Mouse (Mus musculus) forebrain, embryonic 14.5 days (tissue): ENCODE results near the gene Eif1ad. TPM values are rescaled to one million over a fixed set of nuclear protein-coding genes. Genes with fewer than 3 reads are reported as not detected.
"Not testable (repeated sequence)": the region's sequence is repeated elsewhere in the genome, so short reads cannot be mapped to it uniquely, and the experiment has no call there.

Experiments used
- ATAC-seq: fragments of 200-750 bp; cut with Nextera tagmentation; 2 replicates; pipeline ENCODE4 v1.8.0; 2017; ENCODE audit warnings: mild to moderate bottlenecking, moderate library complexity
- DNase-seq: peaks from one replicate; pipeline ENCODE4 v3.0.0-alpha.2; 2015; ENCODE audit warnings: low spot score
- H3K27ac ChIP-seq: fragments of 300-500 bp; sonication (generic); 2 replicates; pipeline ENCODE4 v1.5.1; 2014; ENCODE audit warnings: low read depth, mild to moderate bottlenecking, control low read depth, low read length, moderate library complexity
- H3K27me3 ChIP-seq: fragments of 300-500 bp; sonication (generic); replicated peaks from 2 replicates; pipeline ENCODE4 v1.6.1; 2014; ENCODE audit warnings: low read length, control low read depth, mixed read lengths; ENCODE audit not compliant: control insufficient read depth, insufficient read depth
- H3K36me3 ChIP-seq: fragments of 300-500 bp; sonication (generic); 2 replicates; pipeline ENCODE4 v1.6.1; 2014; ENCODE audit warnings: low read length, control low read depth; ENCODE audit not compliant: control insufficient read depth, insufficient read depth
- H3K4me1 ChIP-seq: fragments of 300-500 bp; sonication (generic); 2 replicates; pipeline ENCODE4 v1.6.1; 2014; ENCODE audit warnings: antibody characterized with exemption, low read length, control low read depth; ENCODE audit not compliant: control insufficient read depth, insufficient read depth
- H3K4me2 ChIP-seq: fragments of 300-500 bp; sonication (generic); 2 replicates; pipeline ENCODE4 v1.6.1; 2014; ENCODE audit warnings: mild to moderate bottlenecking, control low read depth, low read length
- H3K4me3 ChIP-seq: fragments of 300-500 bp; sonication (generic); 2 replicates; pipeline ENCODE4 v1.5.1; 2014; ENCODE audit warnings: low read depth, low read length, control low read depth
- H3K9ac ChIP-seq: fragments of 300-500 bp; sonication (generic); 2 replicates; pipeline ENCODE4 v1.6.1; 2014; ENCODE audit warnings: mild to moderate bottlenecking, low read length, control low read depth, moderate library complexity
- H3K9me3 ChIP-seq: fragments of 300-500 bp; sonication (generic); replicated peaks from 2 replicates; pipeline ENCODE4 v1.6.1; 2016; ENCODE audit warnings: low read length, control low read depth, mixed read lengths; ENCODE audit not compliant: control insufficient read depth
- WGBS: fragments of 180-500 bp; shearing (Covaris S2); extraction: QIAGEN DNeasy Blood & Tissue Kit; methylation state at CpG from one replicate; pipeline ENCODE4 v1.1.7; 2014; 5-methylcytosine and 5-hydroxymethylcytosine counted together
- polyA plus RNA-seq: library from polyadenylated mRNA; unstranded; fragments of >200 nt; fragmentation: Nextera tagmentation; extraction: Ambion mirVana; gene quantifications from 2 replicates; pipeline ENCODE4 v1.2.1, GENCODE M21; 2014

The Eif1ad gene
- polyA plus RNA-seq, 1 experiment from 2014 or later, result 33.0 TPM

- 2% methylated on average over 43 of the region's 43 CpGs for WGBS
- H3K27ac ChIP-seq, result peak within 1 kb of the TSS; percentile 75
- peak; percentile 98 for DNase-seq
- no peaks in the 10 kb centered on the region for H3K9me3 ChIP-seq
- peak within 1 kb of the TSS; percentile 92 for H3K4me2 ChIP-seq
- no peaks in the 10 kb centered on the region for H3K27me3 ChIP-seq
- peaks cover 22% of the 10 kb centered on the region for H3K36me3 ChIP-seq
- peaks cover 19% of the 10 kb centered on the region for H3K4me1 ChIP-seq
- ATAC-seq, result peak; percentile 97
- peak within 1 kb of the TSS; percentile 99 for H3K4me3 ChIP-seq
- peak within 1 kb of the TSS; percentile 93 for H3K9ac ChIP-seq
Observed at GRCm38 (mm10) chr19:5388588-5389242, 22.2 kb downstream of the Eif1ad start, which contains the start of gene Sart1. Gene Sart1 (minus strand): TSS chr19:5388703.

- H3K36me3 ChIP-seq, result peaks cover 13% of the 10 kb centered on the region
- peak overlapping the region; percentile 92 for H3K4me2 ChIP-seq
- DNase-seq, result no peak
- H3K27ac ChIP-seq, result no peak overlapping the region
- H3K4me3 ChIP-seq, result peak overlapping the region; percentile 99
- 62% methylated on average over 12 of the region's 12 CpGs for WGBS
- H3K9me3 ChIP-seq, result no peaks in the 10 kb centered on the region
- ATAC-seq, result no peak
- H3K4me1 ChIP-seq, result peaks cover 19% of the 10 kb centered on the region
- H3K27me3 ChIP-seq, result no peaks in the 10 kb centered on the region
- peak overlapping the region; percentile 93; the same call in 1 of the 2 replicates for H3K9ac ChIP-seq
Observed at GRCm38 (mm10) chr19:5389647-5390046, 23.1 kb downstream of the Eif1ad start.

GRCm38 (mm10) chr19:5390416-5390815, 23.9 kb downstream of the Eif1ad start:
- ATAC-seq (no peak), DNase-seq (no peak)
- Histone ChIP-seq H3K27me3 (no peaks in the 10 kb centered on the region), H3K9me3 (no peaks in the 10 kb centered on the region), H3K4me3 (no peak overlapping the region), H3K9ac (no peak overlapping the region), H3K4me1 (peaks cover 19% of the 10 kb centered on the region), H3K4me2 (no peak overlapping the region), H3K27ac (no peak overlapping the region), H3K36me3 (peaks cover 5% of the 10 kb centered on the region)
- WGBS, result 88% methylated on average over 8 of the region's 8 CpGs

GRCm38 (mm10) chr19:5392892-5393291, 26.4 kb downstream of the Eif1ad start:
- no peak overlapping the region for H3K27ac ChIP-seq
- WGBS, result 38% methylated on average over 4 of the region's 4 CpGs
- no peaks in the 10 kb centered on the region for H3K27me3 ChIP-seq
- no peaks in the 10 kb centered on the region for H3K36me3 ChIP-seq
- H3K9ac ChIP-seq, result no peak overlapping the region
- no peak overlapping the region for H3K4me2 ChIP-seq
- H3K4me1 ChIP-seq, result peaks cover 9% of the 10 kb centered on the region
- no peak for ATAC-seq
- H3K4me3 ChIP-seq, result no peak overlapping the region
- H3K9me3 ChIP-seq, result no peaks in the 10 kb centered on the region
- DNase-seq, result peak; percentile 22

GRCm38 (mm10) chr19:5394168-5394567, 27.6 kb downstream of the Eif1ad start:
- H3K27ac ChIP-seq, result no peak overlapping the region
- no peak overlapping the region for H3K9ac ChIP-seq
- H3K4me3 ChIP-seq, result no peak overlapping the region
- no peak for DNase-seq
- no peak for ATAC-seq
- H3K9me3 ChIP-seq, result no peaks in the 10 kb centered on the region
- no peaks in the 10 kb centered on the region for H3K27me3 ChIP-seq
- H3K4me1 ChIP-seq, result peaks cover 8% of the 10 kb centered on the region
- no peaks in the 10 kb centered on the region for H3K36me3 ChIP-seq
- WGBS, result 61% methylated on average over 10 of the region's 10 CpGs
- no peak overlapping the region for H3K4me2 ChIP-seq

GRCm38 (mm10) chr19:5395371-5395770, 28.8 kb downstream of the Eif1ad start:
- DNase-seq (no peak), ATAC-seq (no peak)
- whole genome bisulfite sequencing, result 63% methylated on average over 4 of the region's 4 CpGs

GRCm38 (mm10) chr19:5401073-5401472, 34.5 kb downstream of the Eif1ad start:
- not testable (repeated sequence) for H3K27ac ChIP-seq, H3K4me1 ChIP-seq, H3K27me3 ChIP-seq, H3K9ac ChIP-seq, ATAC-seq, H3K4me2 ChIP-seq, H3K36me3 ChIP-seq, H3K9me3 ChIP-seq, H3K4me3 ChIP-seq, DNase-seq
- WGBS, result 74% methylated on average over 4 of the region's 4 CpGs

More at GRCm38 (mm10) chr19:5395371-5395770, 28.8 kb downstream of the Eif1ad start:
- Histone ChIP-seq H3K4me3 (no peak overlapping the region), H3K4me2 (no peak overlapping the region), H3K36me3 (no peaks in the 10 kb centered on the region), H3K9me3 (no peaks in the 10 kb centered on the region), H3K4me1 (no peaks in the 10 kb centered on the region), H3K9ac (no peak overlapping the region), H3K27me3 (no peaks in the 10 kb centered on the region), H3K27ac (no peak overlapping the region)

- Histone ChIP-seq H3K4me3 (no peak within 1 kb of the TSS), H3K27me3 (no peaks in the 10 kb centered on the region), H3K4me1 (no peaks in the 10 kb centered on the region; the same call in 1 of the 2 replicates), H3K36me3 (no peaks in the 10 kb centered on the region), H3K9ac (no peak within 1 kb of the TSS), H3K27ac (no peak within 1 kb of the TSS), H3K4me2 (no peak within 1 kb of the TSS), H3K9me3 (no peaks in the 10 kb centered on the region)
- ATAC-seq, result no peak
- WGBS, result 84% methylated on average over 8 of the region's 8 CpGs
- DNase-seq, result no peak
Observed at GRCm38 (mm10) chr19:5402293-5402692, 35.8 kb downstream of the Eif1ad start, which contains the start of gene Tsga10ip. Gene Tsga10ip (minus strand): TSS chr19:5402526.

- ATAC-seq (no peak), DNase-seq (peak; percentile 27)
- Histone ChIP-seq H3K4me3 (peak overlapping the region; percentile 28), H3K9me3 (no peaks in the 10 kb centered on the region), H3K9ac (peak overlapping the region; percentile 57), H3K27me3 (no peaks in the 10 kb centered on the region), H3K4me2 (peak overlapping the region; percentile 55), H3K4me1 (no peaks in the 10 kb centered on the region; the same call in 1 of the 2 replicates), H3K27ac (no peak overlapping the region), H3K36me3 (no peaks in the 10 kb centered on the region)
- WGBS, result 31% methylated on average over 7 of the region's 7 CpGs
Observed at GRCm38 (mm10) chr19:5405924-5406323, 39.4 kb downstream of the Eif1ad start.
